Mouse (Mus musculus): ENCODE results near the gene Cd6. TPM values are rescaled to one million over a fixed set of nuclear protein-coding genes. Genes with fewer than 3 reads are reported as not detected.

Cd6 gene
- not detected for total RNA-seq (2021)
- long read RNA-seq, experiment 1, result 0 reads
- long read RNA-seq, experiment 2, result 0 reads

DNA sequence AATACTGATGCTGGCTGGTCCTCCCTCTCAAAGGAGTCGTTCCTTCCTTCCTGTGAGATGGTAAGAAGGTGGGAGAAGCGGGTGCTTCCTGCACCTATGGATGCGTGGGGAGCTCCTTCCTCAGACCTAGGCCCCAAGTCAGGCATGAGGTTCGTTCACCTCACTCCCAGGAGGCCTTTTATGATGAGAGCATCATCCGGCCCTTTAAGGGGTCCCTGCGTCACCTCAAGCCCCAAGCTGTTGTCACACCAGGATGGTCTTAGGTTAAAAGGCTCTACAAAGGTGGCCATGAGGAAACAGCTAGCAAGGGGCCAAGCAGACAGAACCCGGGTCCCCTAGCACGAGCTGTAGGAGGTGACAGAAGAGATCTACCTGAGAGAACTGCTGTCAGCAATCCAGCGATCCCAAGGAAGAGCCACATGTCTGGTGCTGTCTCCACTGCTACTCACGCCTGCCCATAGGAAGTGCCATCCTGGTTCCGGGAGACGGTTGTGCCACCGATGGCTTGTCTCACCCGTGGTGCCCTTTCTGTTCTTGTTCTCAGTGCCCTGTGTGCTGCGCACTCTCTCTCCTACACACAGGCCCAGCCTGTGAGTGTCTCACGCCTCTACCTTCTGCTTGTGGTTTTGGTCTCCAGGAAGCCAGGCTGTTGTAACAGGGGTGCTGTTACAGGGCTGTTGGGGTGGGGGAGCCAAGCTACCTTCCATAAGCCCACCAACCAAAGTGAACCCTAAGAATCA is at the start of gene Cd6:
Gene Cd6 (minus strand): TSS at position 623 of the 740 bp plus-strand sequence.
- intact Hi-C loops (cut with DNase I; ENCODE audit: low total_unique reads), result loop anchor here (5.0 kb wide), 1 partner anchor 117 kb away; no protein-coding TSS in a partner anchor
- DNase-seq, result no peak

GRCm38 (mm10) chr19:10878201-10878837 is 48.5 kb upstream of the Cd6 start:
- no peak for DNase-seq
- intact Hi-C loops (cut with DNase I; ENCODE audit: low total_unique reads), result no loop called here

- intact Hi-C loops (cut with DNase I; ENCODE audit: low total_unique reads), result loop anchor here (5.0 kb wide), 1 partner anchor 159 kb away; no protein-coding TSS in a partner anchor
- no peak for DNase-seq
Observed at GRCm38 (mm10) chr19:10871328-10871961, 41.6 kb upstream of the Cd6 start.

- no peak for DNase-seq
- intact Hi-C loops (cut with DNase I; ENCODE audit: low total_unique reads), result loop anchor here (5.0 kb wide), 1 partner anchor 158 kb away; no protein-coding TSS in a partner anchor
Observed at GRCm38 (mm10) chr19:10870676-10871075, 40.8 kb upstream of the Cd6 start.

- DNase-seq, result no peak
- intact Hi-C loops (cut with DNase I; ENCODE audit: low total_unique reads), result loop anchor here (5.0 kb wide), 1 partner anchor 158 kb away; no protein-coding TSS in a partner anchor
Observed at GRCm38 (mm10) chr19:10869886-10870527, 40.1 kb upstream of the Cd6 start, which contains the start of gene Tmem132a. Tmem132a (minus strand) TSS chr19:10869940.

GRCm38 (mm10) chr19:10869241-10869885 is 39.5 kb upstream of the Cd6 start:
- intact Hi-C loops (cut with DNase I; ENCODE audit: low total_unique reads), result no loop called here
- DNase-seq, result peak; percentile 81

DNA sequence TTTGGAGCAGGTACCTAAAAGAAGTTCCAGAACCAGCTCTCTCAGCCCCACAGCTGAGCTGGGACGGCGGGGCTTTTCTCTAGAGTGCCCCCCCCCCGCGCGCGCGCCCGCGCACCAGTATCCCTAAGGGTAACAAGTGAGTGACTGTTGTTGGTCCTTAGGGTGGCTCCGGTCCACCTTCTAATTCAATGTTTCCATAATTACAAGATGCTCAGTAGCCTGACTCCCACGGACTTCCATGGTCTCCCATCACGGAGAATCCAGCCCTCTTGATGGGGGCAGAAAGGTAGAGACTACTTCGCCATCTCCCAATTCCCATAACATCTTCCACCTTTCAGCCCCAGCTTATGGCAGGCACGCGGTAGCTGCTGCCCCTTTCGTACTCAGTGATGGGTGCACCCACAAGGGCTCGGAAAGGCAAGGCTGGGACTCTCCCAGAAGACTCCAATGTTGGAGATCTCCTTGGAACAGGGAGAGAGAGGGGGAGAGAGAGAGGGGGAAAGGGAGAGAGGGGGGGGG is 38.8 kb upstream of the Cd6 start:
- no peak for DNase-seq
- intact Hi-C loops (cut with DNase I; ENCODE audit: low total_unique reads), result no loop called here

GRCm38 (mm10) chr19:10867946-10868622 is 38.2 kb upstream of the Cd6 start:
- no peak for DNase-seq
- intact Hi-C loops (cut with DNase I; ENCODE audit: low total_unique reads), result no loop called here

DNA sequence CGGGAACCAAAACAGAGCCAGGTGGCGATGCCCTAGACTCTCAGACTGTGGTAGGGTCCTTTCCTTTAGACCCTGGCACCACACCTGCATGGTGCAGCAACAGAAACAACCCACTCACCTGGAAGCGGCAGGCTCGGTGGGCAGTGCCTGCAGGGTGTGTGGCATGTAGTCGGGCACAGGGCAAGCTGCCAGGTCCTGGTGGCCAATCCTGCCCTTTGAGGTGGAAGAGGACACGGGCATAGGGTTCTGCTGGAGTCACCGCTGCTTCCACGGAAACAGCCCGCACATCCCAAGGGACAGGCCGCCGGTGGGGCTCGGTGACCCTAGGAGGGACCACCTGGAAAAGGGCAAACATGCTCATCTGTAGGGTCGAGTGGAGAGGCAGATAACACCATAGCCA is 36.5 kb upstream of the Cd6 start:
- no peak for DNase-seq
- intact Hi-C loops (cut with DNase I; ENCODE audit: low total_unique reads), result no loop called here

- intact Hi-C loops (cut with DNase I; ENCODE audit: low total_unique reads), result no loop called here
- DNase-seq, result no peak
Observed at GRCm38 (mm10) chr19:10860072-10860497, 30.2 kb upstream of the Cd6 start.

DNA sequence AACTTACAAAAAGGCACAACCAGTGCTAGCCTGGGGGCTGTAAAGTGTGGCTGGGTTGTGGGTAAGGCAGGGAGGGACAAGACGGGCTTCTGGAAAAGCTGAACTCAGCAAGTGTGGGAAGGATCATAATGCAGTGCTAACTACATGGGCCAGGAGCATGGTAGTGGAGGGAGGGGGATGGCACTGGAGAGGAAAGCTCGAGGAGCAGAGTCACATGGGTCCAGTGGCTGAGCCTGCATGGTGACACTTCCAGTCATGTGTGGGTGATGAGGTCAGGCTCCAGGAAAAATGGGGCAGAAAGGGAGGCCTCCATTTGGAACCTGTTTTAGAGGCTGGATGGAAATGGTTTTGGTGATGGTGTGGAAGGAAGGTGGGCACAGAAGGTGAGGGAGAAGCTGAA is 26.7 kb upstream of the Cd6 start:
- intact Hi-C loops (cut with DNase I; ENCODE audit: low total_unique reads), result no loop called here
- DNase-seq, result no peak

DNA sequence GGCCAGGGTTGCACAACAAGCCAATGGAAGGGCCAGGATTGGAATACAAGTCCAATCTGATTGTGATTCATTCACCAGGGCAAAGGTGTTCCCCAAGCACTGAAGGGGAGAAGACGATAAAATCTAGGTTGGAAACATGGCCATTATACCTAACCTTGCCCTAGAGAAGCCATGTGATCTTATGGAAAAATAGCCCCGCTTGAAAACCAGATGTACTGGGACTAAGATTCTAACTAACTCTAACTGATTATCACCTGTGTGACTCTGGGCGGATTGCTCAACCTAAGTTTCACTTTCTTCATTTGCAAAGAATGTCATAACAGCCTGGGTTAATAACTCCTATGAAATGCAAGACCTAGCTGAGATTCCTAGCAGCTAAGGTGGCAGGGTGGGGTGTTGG is 25.6 kb upstream of the Cd6 start:
- DNase-seq, result no peak

DNA sequence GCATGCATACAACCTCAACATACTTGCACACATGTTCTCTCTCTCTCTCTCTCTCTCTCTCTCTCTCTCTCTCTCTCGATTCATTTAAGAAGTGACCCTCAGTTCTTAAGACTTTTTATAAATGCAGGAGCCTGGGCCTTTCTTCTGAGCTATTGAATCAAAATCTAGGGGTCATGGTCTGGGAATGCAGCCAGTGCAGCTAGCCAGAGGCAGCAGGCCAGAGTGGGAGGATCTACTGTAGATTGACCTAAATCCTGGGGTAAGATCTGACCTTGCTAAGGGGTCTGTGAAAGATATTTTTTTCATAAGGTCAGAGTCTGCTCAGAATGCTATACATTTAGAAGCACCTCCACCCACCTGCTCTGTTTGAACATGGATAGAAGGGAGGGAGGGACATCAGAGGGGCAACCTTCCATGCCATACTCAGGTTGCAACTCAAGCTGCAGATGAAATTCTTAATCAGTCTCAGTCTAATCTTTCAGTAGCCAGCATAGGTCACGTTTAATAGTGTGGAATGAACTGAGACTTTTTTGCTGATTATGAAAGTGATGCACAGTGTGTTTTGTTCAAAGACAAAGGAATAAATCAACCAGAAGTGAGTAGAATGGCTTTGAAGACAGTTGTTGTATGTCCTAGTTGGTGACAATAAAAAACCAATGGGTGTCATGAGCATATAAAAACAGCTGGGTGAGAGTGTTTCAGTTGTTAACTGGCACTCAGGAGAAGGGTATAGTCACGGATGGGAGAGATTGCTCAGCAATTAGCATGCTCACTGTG is 17.6 kb upstream of the Cd6 start:
- DNase-seq, result no peak
- intact Hi-C loops (cut with DNase I; ENCODE audit: low total_unique reads), result no loop called here

More for the DNA sequence above, 25.6 kb upstream of the Cd6 start:
- intact Hi-C loops (cut with DNase I; ENCODE audit: low total_unique reads), result no loop called here

GRCm38 (mm10) chr19:10846150-10846549 is 16.3 kb upstream of the Cd6 start:
- no peak for DNase-seq
- intact Hi-C loops (cut with DNase I; ENCODE audit: low total_unique reads), result no loop called here

GRCm38 (mm10) chr19:10845454-10845853 is 15.6 kb upstream of the Cd6 start:
- no peak for DNase-seq
- intact Hi-C loops (cut with DNase I; ENCODE audit: low total_unique reads), result no loop called here

DNA sequence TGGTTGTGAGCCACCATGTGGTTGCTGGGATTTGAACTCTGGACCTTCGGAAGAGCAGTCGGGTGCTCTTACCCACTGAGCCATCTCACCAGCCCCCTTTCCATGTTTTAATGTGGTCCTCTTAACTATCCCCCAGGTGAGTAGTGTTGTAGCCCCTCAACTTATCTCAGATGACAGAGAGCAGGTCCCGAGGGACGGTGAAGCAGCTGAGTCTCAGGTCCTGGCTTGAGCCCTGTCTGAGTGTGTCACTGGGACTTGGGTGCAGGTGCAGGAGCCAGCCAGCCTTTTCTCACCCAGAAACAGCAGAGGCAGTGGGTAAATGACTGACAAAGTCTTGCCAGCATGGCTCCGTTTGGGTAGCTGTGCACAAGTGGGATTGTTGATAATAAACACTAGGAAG is 14.3 kb upstream of the Cd6 start:
- intact Hi-C loops (cut with DNase I; ENCODE audit: low total_unique reads), result no loop called here
- DNase-seq, result no peak

DNA sequence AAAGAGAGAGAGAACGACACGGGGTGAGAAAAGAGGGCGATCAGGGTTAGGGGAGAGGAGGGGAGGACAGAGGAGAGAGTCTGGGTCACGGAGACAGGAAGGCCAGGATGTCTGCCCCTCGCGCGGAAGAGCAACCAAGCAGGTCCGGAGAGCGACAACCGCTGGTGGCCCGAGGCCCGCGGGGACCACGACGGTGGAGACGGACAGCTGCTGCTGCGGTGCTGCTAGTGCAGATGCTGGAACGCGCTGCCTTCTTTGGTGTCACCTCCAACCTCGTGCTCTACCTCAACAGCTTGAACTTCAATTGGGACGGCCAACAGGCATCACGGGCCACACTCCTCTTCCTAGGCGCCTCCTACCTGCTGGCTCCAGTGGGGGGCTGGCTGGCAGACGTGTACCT is 13.1 kb upstream of the Cd6 start:
- DNase-seq, result no peak

More for the DNA sequence above, 13.1 kb upstream of the Cd6 start:
- intact Hi-C loops (cut with DNase I; ENCODE audit: low total_unique reads), result no loop called here
